In the genomic region with DNA sequence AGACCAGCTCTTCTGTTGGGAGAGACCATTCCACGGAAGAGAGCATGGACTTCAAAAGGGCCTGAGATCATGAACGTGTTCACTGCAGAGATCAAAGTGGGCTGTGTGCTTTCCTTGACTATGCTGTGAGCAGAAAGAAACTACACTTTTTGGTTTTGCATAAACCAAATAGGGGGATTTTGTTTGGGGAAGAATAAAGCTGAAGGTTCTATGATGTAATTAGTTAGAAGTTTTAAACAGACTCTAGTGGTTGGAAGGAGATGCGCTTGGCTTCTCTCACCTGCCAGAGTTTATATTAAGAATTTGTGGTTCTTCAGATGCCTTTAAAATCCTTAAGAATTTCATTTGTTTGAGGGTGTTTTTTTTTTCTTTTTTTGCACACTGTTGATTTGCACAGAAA, we compare ENCODE assay signal across 20 mouse cellular contexts. TPM values are rescaled to one million over a fixed set of nuclear protein-coding genes. Genes with fewer than 3 reads are reported as not detected.
DNase-seq lines count a peak whose midpoint lies in the region; TF ChIP-seq lines count a peak whose summit lies in the region.
"Had no signal": no experiment of that assay in that cellular context is flagged by ENCODE, and none has a peak within 500 bp of the region (broad histone marks: within the 10 kb centered on the region; RNA-seq: fewer than 3 reads in every experiment).

No protein-coding gene starts in this region.

- H3K4me2 ChIP-seq in CH12.LX (ENCODE audit: insufficient read depth, low read depth, poor library complexity, severe bottlenecking), result peak overlapping the region; percentile 41; the same call in 1 of the 2 replicates
- H3K4me2 ChIP-seq: forebrain, embryonic 13.5 days; heart, embryonic 12.5 days; heart, embryonic 15.5 days; hindbrain, embryonic 13.5 days had no signal

- no peak; the same call in 1 of the 2 replicates for TF ChIP-seq RAD21 in CH12.LX (IDR thresholded peaks at IDR 0.05; ENCODE audit: low read depth, low read length)

- H3K4me3 ChIP-seq in CH12.LX (replicated peaks in 1 of 3; ENCODE audit: low read depth in 2 of 3, low read length in 2 of 3, poor library complexity in 1 of 3), result no peak overlapping the region
- H3K4me3 ChIP-seq: forebrain, embryonic 10.5 days; forebrain, embryonic 13.5 days; heart, embryonic 12.5 days; heart, embryonic 15.5 days; hindbrain, embryonic 10.5 days; hindbrain, embryonic 13.5 days had no signal

- H3K27ac ChIP-seq in CH12.LX (ENCODE audit: insufficient read depth, low read depth), result peak overlapping the region; percentile 82
- H3K27ac ChIP-seq: forebrain, embryonic 10.5 days; forebrain, embryonic 13.5 days; heart, embryonic 15.5 days; hindbrain, embryonic 10.5 days; hindbrain, embryonic 13.5 days had no signal

- H3K27me3 ChIP-seq in CH12.LX (replicated peaks), result no peaks in the 10 kb centered on the region
- no peaks in the 10 kb centered on the region for H3K27me3 ChIP-seq in splenic B cell, adult 2 months (ENCODE audit: control insufficient read depth, insufficient read depth, low read length, poor library complexity, severe bottlenecking)
- H3K27me3 ChIP-seq: forebrain, embryonic 13.5 days; heart, embryonic 12.5 days; heart, embryonic 15.5 days; hindbrain, embryonic 13.5 days had no signal

- no peak overlapping the region for H3K9ac ChIP-seq in CH12.LX (ENCODE audit: insufficient read depth, low read depth)
- H3K9ac ChIP-seq: forebrain, embryonic 13.5 days; heart, embryonic 12.5 days; heart, embryonic 15.5 days; hindbrain, embryonic 13.5 days had no signal

- TF ChIP-seq POLR2A in CH12.LX (IDR thresholded peaks at IDR 0.05; ENCODE audit: low read depth, low read length), result peak; percentile 44; the same call in 1 of the 2 replicates

- dilution Hi-C loops in CH12.LX (cut with MboI; ENCODE audit: extremely low pct_ligation_motif_present, extremely low pct_unique_long_range_greater_than_20kb, low sequenced_read_pairs), result no loop called here

- in situ Hi-C loops in CH12.LX (cut with MboI; ENCODE audit: low pct_ligation_motif_present, low pct_unique_long_range_greater_than_20kb, low sequenced_read_pairs), result no loop called here

- H3K36me3 ChIP-seq in CH12.LX (replicated peaks in 1 of 2; ENCODE audit: control insufficient read depth in 1 of 2, insufficient read depth in 1 of 2, low read length in 1 of 2), result peaks cover 0 to 42% of the 10 kb centered on the region in 2 experiments
- peaks cover 5% of the 10 kb centered on the region for H3K36me3 ChIP-seq in splenic B cell, adult 2 months (ENCODE audit: control insufficient read depth, insufficient read depth, low read length, poor library complexity, severe bottlenecking)
- H3K36me3 ChIP-seq: forebrain, embryonic 10.5 days; heart, embryonic 12.5 days; heart, embryonic 15.5 days; hindbrain, embryonic 10.5 days; hindbrain, embryonic 13.5 days had no signal

- peaks cover 30 to 83% of the 10 kb centered on the region in 2 experiments for H3K4me1 ChIP-seq in CH12.LX (ENCODE audit: control insufficient read depth in 1 of 2, insufficient read depth in 2 of 2)
- H3K4me1 ChIP-seq: forebrain, embryonic 10.5 days; forebrain, embryonic 13.5 days; hindbrain, embryonic 10.5 days; hindbrain, embryonic 13.5 days had no signal

- H3K9me3 ChIP-seq in CH12.LX (replicated peaks; ENCODE audit: low read length), result peaks cover 5% of the 10 kb centered on the region
- H3K9me3 ChIP-seq: forebrain, embryonic 10.5 days; forebrain, embryonic 13.5 days; heart, embryonic 12.5 days; heart, embryonic 15.5 days; hindbrain, embryonic 10.5 days; hindbrain, embryonic 13.5 days had no signal

- TF ChIP-seq EP300 in CH12.LX (IDR thresholded peaks at IDR 0.05; ENCODE audit: low read length), result peak; percentile 92

- peak; percentile 70 to 83 for DNase-seq in spleen, postnatal 36 days (ENCODE audit: low spot score in 2 of 2)
- DNase-seq in spleen, adult 18-20 months, result no peak
- DNase-seq in CH12.LX (ENCODE audit: extremely low read depth), result peak; percentile 87
- peak; percentile 85 for DNase-seq in splenic B cell, adult 2 months (ENCODE audit: low read depth, low spot score)
- no peak for DNase-seq in left cerebral cortex, adult 11 months (ENCODE audit: low spot score)
- DNase-seq in embryo, embryonic 11 days, result no peak
- DNase-seq: adrenal gland, adult 2 months; adrenal gland, postnatal 14 days; cerebellum, adult 8-10 months; cerebellum, postnatal 10 days; gastrocnemius, postnatal 14 days; heart, adult 18-20 months; heart, postnatal 10 days; heart, postnatal 36 days had no signal

- peaks cover 6% of the 10 kb centered on the region; the same call in 1 of the 2 replicates for H3K79me2 ChIP-seq in CH12.LX (replicated peaks; ENCODE audit: control insufficient read depth, extremely low read depth, insufficient read depth, poor library complexity, severe bottlenecking)

- no peak for TF ChIP-seq CTCF in CH12.LX (conservative IDR thresholded peaks at IDR 0.05 in 1 of 2, IDR thresholded peaks at IDR 0.05 in 1 of 2; ENCODE audit: low read depth in 2 of 2, low read length in 2 of 2)

TF ChIP-seq in CH12.LX, 34 proteins besides CTCF, POLR2A, EP300 and RAD21:
- TF ChIP-seq MYC (IDR thresholded peaks at IDR 0.05; ENCODE audit: low read depth, low read length) (peak; percentile 84; the same call in 1 of the 2 replicates), JUND (conservative IDR thresholded peaks at IDR 0.05; ENCODE audit: low read depth, low read length) (peak; percentile 83), SIN3A (IDR thresholded peaks at IDR 0.05; ENCODE audit: low read length) (peak; percentile 75), ZKSCAN1 (IDR thresholded peaks at IDR 0.05; ENCODE audit: borderline replicate concordance, low read depth, low read length) (no peak), GABPA (IDR thresholded peaks at IDR 0.05; ENCODE audit: insufficient replicate concordance, low read depth, low read length) (no peak), ELF1 (IDR thresholded peaks at IDR 0.05; ENCODE audit: low read depth, low read length) (peak; percentile 36; the same call in 1 of the 2 replicates), ETS1 (conservative IDR thresholded peaks at IDR 0.05; ENCODE audit: low read depth, low read length) (peak; percentile 94), USF2 (conservative IDR thresholded peaks at IDR 0.05; ENCODE audit: low read depth, low read length) (no peak), JUN (IDR thresholded peaks at IDR 0.05; ENCODE audit: insufficient read depth, low read depth, low read length) (peak; percentile 84), IRF4 (IDR thresholded peaks at IDR 0.05; ENCODE audit: low read depth, low read length) (peak; percentile 62), RCOR1 (conservative IDR thresholded peaks at IDR 0.05; ENCODE audit: low read depth, low read length) (peak; percentile 94), SMC3 (IDR thresholded peaks at IDR 0.05; ENCODE audit: low read depth, low read length) (no peak), CHD2 (IDR thresholded peaks at IDR 0.05; ENCODE audit: low read length) (peak; percentile 34), ZC3H11A (IDR thresholded peaks at IDR 0.05; ENCODE audit: low read depth, low read length) (no peak), KAT2A (IDR thresholded peaks at IDR 0.05; ENCODE audit: insufficient replicate concordance, low read length) (0 out of 2 replicates have a peak, but pooled peaks have one; percentile 42), MXI1 (IDR thresholded peaks at IDR 0.05; ENCODE audit: low read depth, low read length) (peak; percentile 55; the same call in 1 of the 2 replicates), ZNF384 (IDR thresholded peaks at IDR 0.05; ENCODE audit: low read depth, low read length) (peak; percentile 82), TCF12 (IDR thresholded peaks at IDR 0.05; ENCODE audit: low read depth, low read length) (peak; percentile 84; the same call in 1 of the 2 replicates), ZMIZ1 (IDR thresholded peaks at IDR 0.05; ENCODE audit: low read depth, low read length) (peak; percentile 56; the same call in 1 of the 2 replicates), BHLHE40 (IDR thresholded peaks at IDR 0.05; ENCODE audit: low read depth, low read length) (peak; percentile 98), MEF2A (IDR thresholded peaks at IDR 0.05; ENCODE audit: borderline replicate concordance, low read depth, low read length) (peak; percentile 96), PAX5 (IDR thresholded peaks at IDR 0.05; ENCODE audit: low read length) (no peak), MAX (IDR thresholded peaks at IDR 0.05; ENCODE audit: low read length) (no peak), E2F4 (IDR thresholded peaks at IDR 0.05; ENCODE audit: insufficient replicate concordance, low read depth, low read length) (peak; percentile 66; the same call in 1 of the 2 replicates), MAZ (IDR thresholded peaks at IDR 0.05; ENCODE audit: low read depth, low read length) (0 out of 2 replicates have a peak, but pooled peaks have one; percentile 36), MAFK (IDR thresholded peaks at IDR 0.05; ENCODE audit: insufficient replicate concordance, low read length) (peak; percentile 82), CHD1 (IDR thresholded peaks at IDR 0.05; ENCODE audit: low read depth, low read length) (no peak), TBP (conservative IDR thresholded peaks at IDR 0.05; ENCODE audit: low read depth, low read length) (peak; percentile 74; the same call in 1 of the 2 replicates)

RNA-seq across cellular contexts. Expression of gene Pxk, which starts 16.3 kb away (rescaled TPM):
- total RNA-seq in CH12.LX (2012; rRNA removed) (11.7 and 13.1 TPM in 2 replicates), CH12.LX (2014; rRNA removed) (28.9 and 29.4 TPM in 2 replicates)
- polyA plus RNA-seq in CH12.LX (2012; ENCODE audit: insufficient read length, low read depth), result 47.2 and 55.7 TPM in 2 replicates

RNA-seq across cellular contexts. Expression of gene Rpp14, which starts 34.1 kb away (rescaled TPM):
- total RNA-seq in CH12.LX (2012; rRNA removed), result 32.4 and 46.9 TPM in 2 replicates
- 132 and 140 TPM in 2 replicates for total RNA-seq in CH12.LX (2014; rRNA removed)
- polyA plus RNA-seq in CH12.LX (2012; ENCODE audit: insufficient read length, low read depth), result 101 and 121 TPM in 2 replicates

RNA-seq across cellular contexts. Expression of gene Pdhb, which starts 58.5 kb away (rescaled TPM):
- 100 and 108 TPM in 2 replicates for total RNA-seq in CH12.LX (2012; rRNA removed)
- total RNA-seq in CH12.LX (2014; rRNA removed), result 205 and 223 TPM in 2 replicates
- 122 and 132 TPM in 2 replicates for polyA plus RNA-seq in CH12.LX (2012; ENCODE audit: insufficient read length, low read depth)

Comparison
In these comparisons a context has a peak if more than half of its experiments do, and no peak if none do; other contexts are left out.
1. DNase-seq: peak in spleen, postnatal 36 days (2 of 2), CH12.LX (single experiment) and splenic B cell, adult 2 months (single experiment); none in spleen, adult 18-20 months (0 of 2), left cerebral cortex, adult 11 months (single experiment) and embryo, embryonic 11 days (single experiment).